Mouse (Mus musculus) gonadal fat pad, adult 2 months (tissue): ENCODE data around the gene Tmem39b. TPM values are rescaled to one million over a fixed set of nuclear protein-coding genes. Genes with fewer than 3 reads are reported as not detected.
"Not testable (repeated sequence)": the region's sequence is repeated elsewhere in the genome, so short reads cannot be mapped to it uniquely, and the experiment has no call there.

ENCODE experiments used
- DNase-seq: peaks from one replicate; pipeline ENCODE4 v3.0.0-alpha.2; 2012; ENCODE audit warnings: low read depth
- polyA plus RNA-seq: library from polyadenylated mRNA; depleted of rRNA; stranded (reverse); fragments of >200 nt; gene quantifications from 2 replicates; pipeline ENCODE4 v1.2.3, GENCODE M21; 2012; rRNA removed

The Tmem39b gene
- 27.5 and 32.5 TPM in 2 replicates for polyA plus RNA-seq

DNA sequence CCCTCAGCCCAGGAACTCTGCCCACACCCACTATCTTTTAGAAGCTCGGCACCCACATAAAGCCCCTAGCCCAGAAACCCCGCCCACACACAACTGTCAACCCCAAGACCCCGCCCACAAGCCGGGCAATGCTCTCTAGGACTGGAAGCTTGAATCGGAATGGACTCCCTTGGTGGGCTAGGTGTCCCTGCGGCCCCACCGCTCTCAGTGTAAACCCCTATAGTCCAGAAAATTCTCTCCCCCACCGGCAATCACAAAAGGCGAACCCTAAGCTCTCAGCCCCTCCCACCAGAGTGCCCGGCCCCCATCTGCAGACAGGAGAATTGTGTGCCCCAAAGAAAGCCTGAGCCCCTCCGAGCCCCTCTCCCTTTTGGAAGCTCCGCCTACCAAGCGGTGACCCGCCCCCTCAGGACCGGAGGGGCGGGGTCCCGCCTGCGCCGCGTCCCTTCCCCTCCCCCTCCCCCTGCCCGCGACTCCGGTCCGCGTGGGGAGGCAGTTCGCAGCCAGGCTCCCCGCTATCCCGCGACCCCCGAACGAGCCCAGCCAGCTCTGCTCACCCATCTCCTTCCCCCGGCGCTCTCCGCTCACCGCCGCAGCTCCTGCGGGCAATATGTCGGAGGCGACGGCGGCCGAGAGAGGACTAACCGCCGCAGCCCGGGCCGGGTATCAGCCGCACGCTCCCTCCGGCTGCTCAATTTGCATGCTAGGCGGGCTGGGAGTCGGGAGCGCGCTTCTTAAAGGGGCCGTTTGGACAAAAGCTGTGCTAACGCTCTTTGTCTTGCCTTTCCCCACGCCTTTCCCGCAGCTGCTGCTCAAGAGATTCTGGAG, at the start of gene Tmem39b:
TSS of gene Tmem39b (minus strand) at position 681 of the 828 bp plus-strand sequence.
- DNase-seq: no peak

DNA sequence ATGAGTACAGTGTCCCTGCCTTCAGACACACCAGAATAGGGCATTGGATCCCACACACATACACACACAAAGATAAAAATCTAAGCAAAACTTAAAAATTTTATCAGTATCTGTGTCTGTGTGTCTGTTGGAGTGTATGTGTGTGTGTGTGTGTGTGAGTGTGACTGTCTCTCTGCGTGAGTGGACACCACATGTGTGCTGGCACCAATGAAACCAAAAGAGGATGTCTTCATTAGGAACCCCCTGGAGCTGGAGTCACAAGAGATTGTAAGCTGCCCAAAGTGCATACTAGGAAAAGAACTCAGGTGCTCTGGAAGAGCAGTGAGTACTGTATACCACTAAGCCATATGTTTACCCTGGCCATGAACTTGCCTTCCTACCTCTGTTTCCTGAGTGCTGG, 49.5 kb upstream of the Tmem39b start:
- DNase-seq: no peak

DNA sequence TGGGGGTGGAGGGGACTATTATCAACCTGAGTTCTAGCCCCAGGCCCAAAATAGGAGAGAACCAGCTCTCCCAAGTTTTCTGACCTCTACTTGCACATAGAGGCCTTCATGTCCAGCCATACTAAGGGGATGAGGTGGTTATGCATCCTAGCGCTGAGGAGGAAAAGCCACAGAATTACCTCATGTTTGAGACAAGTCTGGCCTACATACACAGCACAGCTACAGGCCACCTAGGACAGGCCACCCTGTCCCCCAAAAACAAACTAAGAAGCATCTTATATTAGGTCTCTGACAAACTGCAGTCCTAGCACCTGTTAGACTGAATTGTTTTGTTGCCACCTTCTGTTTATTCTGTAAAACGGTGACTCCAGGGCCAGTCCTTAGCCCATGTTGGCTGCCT, 46.9 kb upstream of the Tmem39b start:
- DNase-seq: no peak

GRCm38 (mm10) chr4:129743010-129743390, 46.4 kb upstream of the Tmem39b start:
- no peak for DNase-seq

- DNase-seq: peak; percentile 64
Measured at GRCm38 (mm10) chr4:129742232-129743009, 45.8 kb upstream of the Tmem39b start, which contains the start of gene Khdrbs1. Gene Khdrbs1, minus strand, starts transcription at chr4:129742303.

- no peak for DNase-seq
Measured at GRCm38 (mm10) chr4:129741974-129742231, 45.3 kb upstream of the Tmem39b start.

GRCm38 (mm10) chr4:129741251-129741973, 44.8 kb upstream of the Tmem39b start:
- no peak for DNase-seq

DNA sequence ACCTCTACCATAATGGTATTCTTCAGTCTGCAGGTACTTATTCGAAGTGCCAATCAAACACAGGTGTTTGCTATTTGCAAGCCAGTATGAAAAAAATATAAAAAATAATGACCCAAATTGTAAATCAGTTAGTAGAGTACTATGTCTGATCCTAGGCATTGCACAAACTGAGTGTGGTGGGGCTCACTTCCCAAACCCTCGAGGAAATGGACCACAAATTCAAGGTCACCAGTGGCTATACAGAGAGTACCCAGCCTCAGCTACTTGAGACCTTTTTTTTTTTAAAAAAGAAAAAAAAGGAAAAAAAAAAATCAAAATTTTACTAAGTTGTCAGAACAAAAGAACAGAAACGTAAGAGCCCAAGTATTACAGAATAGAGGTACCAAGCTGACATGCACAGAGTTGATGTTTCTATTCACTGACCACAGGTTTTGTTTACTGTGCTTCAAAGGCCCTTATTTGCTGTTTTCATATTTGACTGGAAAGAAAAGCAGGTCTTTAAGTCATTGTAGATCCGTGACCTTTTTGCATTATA, 42.5 kb upstream of the Tmem39b start:
- DNase-seq: no peak

GRCm38 (mm10) chr4:129736173-129736572, 39.5 kb upstream of the Tmem39b start:
- peak; percentile 85 for DNase-seq

- DNase-seq: not testable (repeated sequence)
Measured at GRCm38 (mm10) chr4:129735485-129735884, 38.8 kb upstream of the Tmem39b start.

DNA sequence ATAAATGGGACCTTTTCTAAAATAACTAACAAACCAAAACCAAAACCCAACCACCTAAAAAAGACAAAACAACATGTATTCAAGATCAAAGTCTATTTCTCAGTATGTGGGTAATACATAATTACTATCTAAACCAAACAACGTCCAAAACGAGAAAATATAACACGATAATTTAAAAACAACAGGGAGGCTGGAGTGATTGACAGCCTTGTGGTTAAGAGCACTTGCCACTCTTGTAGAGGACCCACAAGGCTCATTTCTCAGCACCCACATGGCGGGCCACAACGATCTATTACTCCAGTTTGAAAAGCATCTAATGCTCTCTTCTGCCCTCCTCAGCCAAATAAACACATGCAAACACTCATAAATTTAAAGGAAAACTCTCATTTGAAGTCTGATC, 34.8 kb upstream of the Tmem39b start:
- DNase-seq: no peak

- no peak for DNase-seq
Measured at GRCm38 (mm10) chr4:129716310-129716709, 19.7 kb upstream of the Tmem39b start.

GRCm38 (mm10) chr4:129709486-129710129, 13.0 kb upstream of the Tmem39b start:
- DNase-seq: no peak

- DNase-seq: no peak
Measured at GRCm38 (mm10) chr4:129706750-129707149, 10.1 kb upstream of the Tmem39b start.

DNA sequence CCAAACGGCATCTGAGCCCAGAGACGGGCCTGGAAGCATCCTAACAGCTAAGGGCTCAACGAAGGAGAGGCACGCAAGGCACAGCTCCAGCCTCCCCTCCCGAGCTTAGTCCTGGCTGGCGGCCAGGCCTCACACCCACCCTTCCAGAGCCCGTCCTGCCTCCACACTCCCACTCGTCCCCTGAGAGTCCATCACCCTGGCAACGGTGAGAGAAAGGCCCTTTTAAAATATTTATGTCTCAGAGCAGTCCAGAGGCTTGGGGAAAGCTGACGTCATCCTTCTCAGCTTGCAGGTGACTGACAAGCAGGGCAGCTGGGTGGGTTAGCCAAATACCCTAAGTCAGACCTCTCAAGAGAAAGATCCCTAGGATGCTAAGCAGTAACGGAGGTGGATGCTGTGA, 5.8 kb upstream of the Tmem39b start:
- no peak for DNase-seq

GRCm38 (mm10) chr4:129701503-129702377, 5.1 kb upstream of the Tmem39b start:
- no peak for DNase-seq

GRCm38 (mm10) chr4:129700661-129701060, 4.0 kb upstream of the Tmem39b start:
- not testable (repeated sequence) for DNase-seq

DNA sequence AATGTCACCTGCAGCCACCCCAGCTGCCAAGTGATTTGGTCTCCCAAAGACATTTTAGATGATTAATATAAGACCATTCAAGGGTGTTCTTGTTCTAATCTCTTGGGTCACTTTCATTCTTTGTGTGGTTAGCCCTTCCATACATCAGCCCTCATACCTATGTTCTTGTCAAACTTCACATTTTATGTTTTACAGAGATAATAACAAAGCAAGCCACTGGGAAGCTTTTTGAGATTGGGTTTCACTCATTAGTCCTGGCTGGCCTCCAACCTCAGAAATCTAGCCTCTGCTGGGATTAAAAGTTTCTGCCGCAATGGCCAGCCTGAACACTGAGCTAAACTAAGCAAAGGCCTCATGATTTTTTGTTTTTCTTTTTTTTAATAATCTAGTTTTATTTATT, 3.6 kb upstream of the Tmem39b start:
- DNase-seq: no peak

DNA sequence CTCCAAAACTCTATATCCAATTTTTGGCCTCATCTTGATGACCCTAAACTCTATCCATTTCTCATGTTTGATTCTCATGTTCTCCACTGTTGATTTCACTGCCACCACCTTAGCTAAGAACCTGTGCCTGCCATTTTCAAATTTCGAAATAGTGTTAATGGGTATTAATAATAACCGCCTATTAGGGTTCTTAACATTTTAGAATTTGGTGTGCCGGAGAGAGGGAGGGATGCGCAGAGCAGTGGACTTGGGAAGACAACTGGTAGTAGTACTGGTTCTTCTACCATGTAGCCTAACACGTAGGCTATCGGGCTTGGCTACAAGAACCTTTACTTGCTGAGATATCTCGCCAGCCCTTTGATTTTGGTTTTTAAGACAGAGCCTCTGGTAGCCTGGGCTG, 553 bp upstream of the Tmem39b start:
- no peak for DNase-seq

DNA sequence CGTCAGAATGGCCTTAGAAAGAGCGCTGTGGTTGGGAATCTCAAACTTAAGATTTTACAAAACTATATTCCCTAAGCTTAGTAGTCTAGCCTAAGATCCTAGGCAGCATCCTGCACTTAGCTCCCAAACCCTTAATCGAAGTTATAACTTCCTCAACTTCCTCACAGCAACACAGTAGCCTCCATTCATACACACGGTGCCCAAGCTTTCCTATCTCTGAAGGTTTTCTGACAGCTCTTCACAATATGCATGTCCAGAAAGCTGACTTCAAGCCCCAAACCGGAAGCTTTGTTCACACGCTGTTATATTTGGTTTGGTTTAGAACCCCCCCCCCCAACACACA, 852 bp downstream of the Tmem39b start:
- DNase-seq: no peak

DNA sequence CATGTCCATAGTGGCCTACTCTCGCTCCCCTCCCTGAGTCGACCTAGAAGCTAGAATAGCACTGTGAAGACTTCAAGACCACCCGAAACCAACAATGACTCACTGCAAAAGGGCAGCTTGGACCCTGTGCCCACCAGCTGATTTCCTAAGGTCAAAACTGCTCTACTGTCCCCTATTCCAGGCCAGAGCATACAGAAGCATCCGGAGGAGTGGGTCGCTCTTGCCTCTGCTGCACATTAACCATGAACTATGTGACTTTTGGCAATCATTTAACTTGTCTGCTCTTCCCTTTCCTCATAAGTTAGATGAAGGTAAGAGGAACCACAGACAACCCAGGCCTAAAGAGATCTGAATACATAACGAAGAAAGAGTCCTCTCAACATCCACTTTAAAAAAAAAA, 12.1 kb downstream of the Tmem39b start:
- DNase-seq: no peak
